Mouse (Mus musculus): ENCODE data around the gene Rarres2. TPM values are rescaled to one million over a fixed set of nuclear protein-coding genes. Genes with fewer than 3 reads are reported as not detected.

Gene Rarres2
- polyA plus RNA-seq, 1 experiment, result 10.5 TPM

GRCm38 (mm10) chr6:48553819-48554218 lies 18.8 kb downstream of the Rarres2 start:
- TF ChIP-seq POLR2A (IDR thresholded peaks at IDR 0.05; ENCODE audit: control insufficient read depth, low read depth, low read length), result no peak
- no peak for TF ChIP-seq CTCF (IDR thresholded peaks at IDR 0.05; ENCODE audit: control insufficient read depth, insufficient read depth, insufficient replicate concordance, low read depth, low read length)
- H3K4me1 ChIP-seq (ENCODE audit: control insufficient read depth, insufficient read depth, low read length), result peaks cover 16% of the 10 kb centered on the region
- no peaks in the 10 kb centered on the region for H3K27me3 ChIP-seq (ENCODE audit: control insufficient read depth, insufficient read depth, low read length)
- no peaks in the 10 kb centered on the region for H3K36me3 ChIP-seq (ENCODE audit: control insufficient read depth, insufficient read depth, low read length)
- H3K4me3 ChIP-seq (ENCODE audit: control insufficient read depth, low read depth, low read length), result peak overlapping the region; percentile 95
- H3K27ac ChIP-seq (ENCODE audit: control insufficient read depth, insufficient read depth, low read depth, low read length), result peak overlapping the region; percentile 99

DNA sequence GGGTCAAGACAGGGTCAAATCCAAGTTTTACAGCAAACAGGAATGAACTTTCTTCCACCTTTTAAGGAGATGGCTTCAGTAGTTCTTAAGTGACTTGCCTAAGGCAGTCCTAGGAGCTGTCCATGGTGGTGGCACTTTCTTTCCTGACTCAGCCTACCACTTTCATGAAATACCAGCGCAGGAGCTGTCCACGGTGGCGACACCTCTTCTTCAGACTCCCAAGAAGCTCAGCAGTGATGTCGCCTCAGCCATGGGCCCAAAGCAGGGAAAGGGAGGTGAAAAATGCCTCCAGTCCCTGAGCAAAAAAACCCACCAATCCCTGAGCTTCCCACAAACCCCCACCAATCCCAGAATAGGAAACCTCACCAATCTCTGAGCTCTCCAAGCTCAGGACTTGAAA lies 19.7 kb downstream of the Rarres2 start:
- Histone ChIP-seq H3K27ac (ENCODE audit: control insufficient read depth, insufficient read depth, low read depth, low read length) (no peak overlapping the region), H3K36me3 (ENCODE audit: control insufficient read depth, insufficient read depth, low read length) (no peaks in the 10 kb centered on the region), H3K27me3 (ENCODE audit: control insufficient read depth, insufficient read depth, low read length) (no peaks in the 10 kb centered on the region), H3K4me3 (ENCODE audit: control insufficient read depth, low read depth, low read length) (peak overlapping the region; percentile 17), H3K4me1 (ENCODE audit: control insufficient read depth, insufficient read depth, low read length) (peaks cover 19% of the 10 kb centered on the region)
- TF ChIP-seq POLR2A (IDR thresholded peaks at IDR 0.05; ENCODE audit: control insufficient read depth, low read depth, low read length) (no peak), CTCF (IDR thresholded peaks at IDR 0.05; ENCODE audit: control insufficient read depth, insufficient read depth, insufficient replicate concordance, low read depth, low read length) (no peak)

GRCm38 (mm10) chr6:48548314-48548713 lies 24.3 kb downstream of the Rarres2 start:
- TF ChIP-seq POLR2A (IDR thresholded peaks at IDR 0.05; ENCODE audit: control insufficient read depth, low read depth, low read length), result no peak
- TF ChIP-seq CTCF (IDR thresholded peaks at IDR 0.05; ENCODE audit: control insufficient read depth, insufficient read depth, insufficient replicate concordance, low read depth, low read length), result no peak
- H3K27ac ChIP-seq (ENCODE audit: control insufficient read depth, insufficient read depth, low read depth, low read length), result no peak overlapping the region
- no peaks in the 10 kb centered on the region for H3K36me3 ChIP-seq (ENCODE audit: control insufficient read depth, insufficient read depth, low read length)
- no peaks in the 10 kb centered on the region for H3K27me3 ChIP-seq (ENCODE audit: control insufficient read depth, insufficient read depth, low read length)
- H3K4me3 ChIP-seq (ENCODE audit: control insufficient read depth, low read depth, low read length), result no peak overlapping the region
- H3K4me1 ChIP-seq (ENCODE audit: control insufficient read depth, insufficient read depth, low read length), result peaks cover 3% of the 10 kb centered on the region; the same call in 1 of the 2 replicates

DNA sequence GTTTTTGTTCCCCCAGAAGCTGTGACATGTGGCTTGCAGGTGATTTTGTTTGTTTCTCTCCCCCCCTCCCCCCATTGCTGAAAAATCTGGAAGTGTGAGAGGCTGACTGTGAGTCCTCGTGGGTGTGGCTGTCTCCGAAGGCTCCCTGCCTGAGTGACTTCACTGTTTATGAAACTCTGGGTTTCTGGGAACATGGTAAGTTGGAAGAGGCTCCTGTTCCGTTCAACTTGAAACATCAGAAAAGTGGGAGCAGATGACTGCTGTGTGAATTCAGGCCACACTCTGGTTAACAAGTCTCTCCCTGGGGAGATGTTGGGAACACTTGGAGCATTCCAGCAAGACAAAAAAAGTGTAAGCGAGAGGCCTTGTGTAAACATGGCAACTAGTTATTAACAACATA lies 25.7 kb downstream of the Rarres2 start:
- Histone ChIP-seq H3K4me1 (ENCODE audit: control insufficient read depth, insufficient read depth, low read length) (peaks cover 3% of the 10 kb centered on the region; the same call in 1 of the 2 replicates), H3K4me3 (ENCODE audit: control insufficient read depth, low read depth, low read length) (no peak overlapping the region), H3K27me3 (ENCODE audit: control insufficient read depth, insufficient read depth, low read length) (no peaks in the 10 kb centered on the region), H3K27ac (ENCODE audit: control insufficient read depth, insufficient read depth, low read depth, low read length) (no peak overlapping the region), H3K36me3 (ENCODE audit: control insufficient read depth, insufficient read depth, low read length) (no peaks in the 10 kb centered on the region)
- no peak for TF ChIP-seq POLR2A (IDR thresholded peaks at IDR 0.05; ENCODE audit: control insufficient read depth, low read depth, low read length)
- TF ChIP-seq CTCF (IDR thresholded peaks at IDR 0.05; ENCODE audit: control insufficient read depth, insufficient read depth, insufficient replicate concordance, low read depth, low read length), result no peak

GRCm38 (mm10) chr6:48546271-48546670 lies 26.3 kb downstream of the Rarres2 start:
- H3K27ac ChIP-seq (ENCODE audit: control insufficient read depth, insufficient read depth, low read depth, low read length), result no peak overlapping the region
- TF ChIP-seq CTCF (IDR thresholded peaks at IDR 0.05; ENCODE audit: control insufficient read depth, insufficient read depth, insufficient replicate concordance, low read depth, low read length) (no peak), POLR2A (IDR thresholded peaks at IDR 0.05; ENCODE audit: control insufficient read depth, low read depth, low read length) (no peak)
- H3K4me1 ChIP-seq (ENCODE audit: control insufficient read depth, insufficient read depth, low read length), result peaks cover 3% of the 10 kb centered on the region; the same call in 1 of the 2 replicates
- H3K36me3 ChIP-seq (ENCODE audit: control insufficient read depth, insufficient read depth, low read length), result no peaks in the 10 kb centered on the region
- no peaks in the 10 kb centered on the region for H3K27me3 ChIP-seq (ENCODE audit: control insufficient read depth, insufficient read depth, low read length)
- no peak overlapping the region for H3K4me3 ChIP-seq (ENCODE audit: control insufficient read depth, low read depth, low read length)

DNA sequence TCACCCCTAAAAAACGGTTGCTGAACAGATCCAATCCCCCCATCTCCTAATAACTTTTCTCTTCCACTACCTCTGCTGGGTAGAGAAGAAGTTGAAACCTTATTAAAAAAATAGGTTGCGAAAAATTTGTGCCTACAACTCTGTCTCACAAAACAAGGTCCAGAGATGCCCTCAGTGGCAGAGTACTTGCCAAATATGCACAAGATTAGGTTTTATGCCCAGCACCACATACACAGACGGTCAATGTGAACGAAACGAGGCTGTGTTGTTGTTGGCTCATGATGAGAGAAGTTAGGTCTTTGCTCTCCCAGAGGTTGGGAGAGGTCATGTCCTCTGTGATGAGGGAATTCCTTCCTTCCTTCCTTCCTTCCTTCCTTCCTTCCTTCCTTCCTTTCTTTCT lies 27.3 kb downstream of the Rarres2 start:
- no peaks in the 10 kb centered on the region for H3K27me3 ChIP-seq (ENCODE audit: control insufficient read depth, insufficient read depth, low read length)
- H3K4me3 ChIP-seq (ENCODE audit: control insufficient read depth, low read depth, low read length), result no peak overlapping the region
- TF ChIP-seq POLR2A (IDR thresholded peaks at IDR 0.05; ENCODE audit: control insufficient read depth, low read depth, low read length) (no peak), CTCF (IDR thresholded peaks at IDR 0.05; ENCODE audit: control insufficient read depth, insufficient read depth, insufficient replicate concordance, low read depth, low read length) (no peak)
- H3K36me3 ChIP-seq (ENCODE audit: control insufficient read depth, insufficient read depth, low read length), result no peaks in the 10 kb centered on the region
- peaks cover 3% of the 10 kb centered on the region; the same call in 1 of the 2 replicates for H3K4me1 ChIP-seq (ENCODE audit: control insufficient read depth, insufficient read depth, low read length)
- no peak overlapping the region for H3K27ac ChIP-seq (ENCODE audit: control insufficient read depth, insufficient read depth, low read depth, low read length)

DNA sequence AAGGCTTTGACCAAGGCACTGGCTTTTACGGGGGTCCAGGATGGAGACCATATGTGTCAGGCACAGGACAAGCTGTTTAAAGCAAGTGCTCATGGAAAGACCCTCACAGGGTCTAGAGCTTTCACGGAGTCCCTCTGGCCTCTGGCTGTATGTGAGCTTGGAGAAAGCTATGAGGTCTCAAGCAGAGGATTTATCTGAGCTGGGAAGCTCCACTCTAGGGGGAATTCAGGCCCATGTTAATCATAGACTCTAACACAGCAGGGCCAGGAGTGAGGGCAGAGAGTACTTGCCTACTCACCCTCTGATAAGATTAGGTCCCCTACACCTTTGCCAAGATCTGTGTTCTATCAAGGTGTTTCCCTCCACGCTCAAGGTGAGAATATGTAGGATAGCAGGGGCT lies 30.0 kb downstream of the Rarres2 start:
- no peak overlapping the region for H3K4me3 ChIP-seq (ENCODE audit: control insufficient read depth, low read depth, low read length)
- peaks cover 6% of the 10 kb centered on the region for H3K4me1 ChIP-seq (ENCODE audit: control insufficient read depth, insufficient read depth, low read length)
- H3K27me3 ChIP-seq (ENCODE audit: control insufficient read depth, insufficient read depth, low read length), result no peaks in the 10 kb centered on the region
- H3K36me3 ChIP-seq (ENCODE audit: control insufficient read depth, insufficient read depth, low read length), result no peaks in the 10 kb centered on the region
- no peak overlapping the region for H3K27ac ChIP-seq (ENCODE audit: control insufficient read depth, insufficient read depth, low read depth, low read length)
- no peak for TF ChIP-seq POLR2A (IDR thresholded peaks at IDR 0.05; ENCODE audit: control insufficient read depth, low read depth, low read length)
- no peak for TF ChIP-seq CTCF (IDR thresholded peaks at IDR 0.05; ENCODE audit: control insufficient read depth, insufficient read depth, insufficient replicate concordance, low read depth, low read length)
